Mouse (Mus musculus): ENCODE results near the gene Mfsd11. TPM values are rescaled to one million over a fixed set of nuclear protein-coding genes. Genes with fewer than 3 reads are reported as not detected.

Gene Mfsd11
- polyA plus RNA-seq, 1 experiment from 2014 or later = 51.5 TPM

DNA sequence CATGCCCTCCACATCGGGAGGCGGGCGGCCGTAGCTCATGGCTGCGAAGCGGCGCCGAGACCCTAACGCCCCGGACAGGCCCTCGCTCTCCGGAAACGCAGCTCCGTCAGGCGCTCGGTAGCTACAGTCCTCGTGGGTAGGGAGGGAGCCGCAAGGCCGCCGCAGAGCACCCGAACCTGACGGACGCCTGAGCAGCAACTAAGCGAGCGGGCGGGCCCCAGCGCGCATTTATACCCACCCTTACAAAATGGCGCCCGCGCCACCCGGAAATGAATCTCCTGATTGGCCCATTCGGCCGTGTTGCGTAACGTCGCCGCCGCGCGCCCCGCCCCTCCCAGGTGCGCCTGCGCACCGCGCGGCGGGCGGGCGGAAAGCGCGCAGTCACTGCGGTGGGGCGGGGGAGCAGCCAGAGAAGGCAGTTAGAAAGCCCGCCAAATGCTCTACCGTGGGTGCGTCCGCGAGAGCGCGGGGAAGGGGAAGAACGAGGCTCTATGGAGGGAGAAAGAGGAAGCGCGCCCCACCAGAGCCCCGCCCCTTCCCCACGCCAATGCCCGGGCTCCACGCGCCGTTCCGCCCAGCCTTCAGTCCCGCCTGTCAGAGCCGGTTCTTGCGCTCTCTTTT is 761 bp downstream of the Mfsd11 start, which contains the start of gene Srsf2:
Gene Srsf2, minus strand, starts transcription at position 204 of the 621 bp plus-strand sequence.
- ATAC-seq (replicated peaks) = peak; percentile 93
- under 1% methylated on average over 68 of the region's 74 CpGs for WGBS
- Histone ChIP-seq H3K36me3 (replicated peaks) (peaks cover 14% of the 10 kb centered on the region; the same call in 1 of the 2 replicates), H3K9ac (peak within 1 kb of the TSS; percentile 76), H3K4me2 (peak within 1 kb of the TSS; percentile 87), H3K4me3 (peak within 1 kb of the TSS; percentile 71), H3K9me3 (no peaks in the 10 kb centered on the region), H3K4me1 (peaks cover 39% of the 10 kb centered on the region), H3K27me3 (replicated peaks) (no peaks in the 10 kb centered on the region), H3K27ac (peak within 1 kb of the TSS; percentile 97)

DNA sequence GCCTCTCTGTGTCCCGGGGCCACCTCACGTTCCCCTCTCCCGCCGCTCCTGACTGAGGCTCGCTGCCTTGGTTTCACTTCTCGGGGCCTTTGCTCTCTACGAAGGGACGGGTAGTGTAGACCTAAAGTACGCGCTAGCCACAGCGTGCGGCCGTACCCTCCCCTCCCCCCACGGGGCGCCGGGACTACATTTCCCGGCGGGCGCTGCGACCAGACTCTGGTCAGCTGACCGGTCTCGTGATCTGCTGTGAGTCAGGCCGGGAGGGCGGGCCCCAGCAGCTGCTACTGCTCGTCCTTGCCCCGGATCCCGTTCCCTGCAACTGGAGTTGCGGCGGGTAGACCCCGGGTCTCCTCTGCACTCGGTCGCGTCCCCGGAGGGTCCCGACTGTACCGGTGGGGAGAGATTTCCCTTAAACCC is 1.3 kb downstream of the Mfsd11 start:
- Histone ChIP-seq H3K9ac (peak overlapping the region; percentile 69), H3K27ac (peak overlapping the region; percentile 97), H3K4me1 (peaks cover 38% of the 10 kb centered on the region), H3K4me2 (peak overlapping the region; percentile 87), H3K9me3 (no peaks in the 10 kb centered on the region), H3K36me3 (replicated peaks) (peaks cover 9% of the 10 kb centered on the region; the same call in 1 of the 2 replicates), H3K4me3 (peak overlapping the region; percentile 71), H3K27me3 (replicated peaks) (no peaks in the 10 kb centered on the region)
- ATAC-seq (replicated peaks) = peak; percentile 93
- WGBS = under 1% methylated on average over 36 of the region's 36 CpGs

DNA sequence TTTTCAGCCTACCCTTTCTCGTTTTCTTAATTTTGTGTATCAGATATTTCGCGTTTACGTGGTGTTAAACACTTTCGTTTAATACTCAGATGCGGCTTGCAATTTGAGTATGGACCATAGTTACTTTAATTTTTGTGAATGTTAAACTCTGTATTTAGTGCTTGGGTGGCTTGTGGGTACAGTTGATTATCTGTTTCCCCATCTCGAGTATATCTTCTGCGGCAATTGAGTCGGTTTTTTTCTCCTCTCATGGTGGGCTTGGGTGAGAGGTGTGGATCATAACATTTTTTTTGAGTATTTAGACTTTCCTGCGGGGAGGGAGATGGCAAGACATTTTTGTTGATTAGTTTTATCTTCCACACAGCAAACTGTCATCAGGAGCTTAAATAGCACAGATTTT is 2.0 kb downstream of the Mfsd11 start:
- whole genome bisulfite sequencing = 50% methylated on average over 10 of the region's 10 CpGs
- H3K4me2 ChIP-seq = peak overlapping the region; percentile 87
- no peaks in the 10 kb centered on the region for H3K9me3 ChIP-seq
- H3K4me1 ChIP-seq = peaks cover 36% of the 10 kb centered on the region
- ATAC-seq (replicated peaks) = no peak
- no peaks in the 10 kb centered on the region for H3K27me3 ChIP-seq (replicated peaks)
- H3K36me3 ChIP-seq (replicated peaks) = peaks cover 10% of the 10 kb centered on the region; the same call in 1 of the 2 replicates
- H3K27ac ChIP-seq = peak overlapping the region; percentile 97; the same call in 1 of the 2 replicates
- H3K9ac ChIP-seq = peak overlapping the region; percentile 69
- peak overlapping the region; percentile 71 for H3K4me3 ChIP-seq

DNA sequence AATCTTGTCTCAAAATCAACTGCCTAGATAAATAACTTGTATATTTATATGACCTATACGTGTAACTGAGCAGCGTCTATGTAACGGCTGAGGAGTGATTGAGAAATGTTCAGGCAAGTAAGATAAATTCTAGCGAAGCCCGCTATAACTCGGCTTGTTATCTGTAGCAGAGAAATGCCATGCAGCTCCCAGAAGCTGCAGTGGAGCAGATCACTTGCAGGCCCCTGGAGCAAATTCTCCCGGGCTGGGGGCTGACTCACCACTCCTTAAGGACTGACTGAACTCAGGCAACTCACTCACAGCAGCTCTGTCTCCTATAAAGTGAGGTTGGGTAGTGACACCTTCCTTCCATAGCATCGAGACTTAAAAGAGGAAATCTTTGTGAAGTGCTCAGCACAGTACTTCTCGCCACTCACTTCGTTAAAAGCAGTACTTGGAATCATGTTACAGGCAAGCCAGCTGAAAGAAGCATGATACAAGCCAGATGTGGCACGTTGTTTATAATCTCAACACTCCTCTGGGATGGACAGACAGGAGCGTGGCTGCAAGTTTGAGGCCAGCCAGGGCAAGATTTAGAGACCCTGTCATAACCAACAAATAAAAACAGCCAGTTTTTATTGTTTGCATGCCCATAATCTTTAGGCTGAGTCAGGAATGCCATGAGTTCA is 5.1 kb downstream of the Mfsd11 start:
- peaks cover 16% of the 10 kb centered on the region for H3K4me1 ChIP-seq
- H3K27me3 ChIP-seq (replicated peaks) = no peaks in the 10 kb centered on the region
- H3K4me2 ChIP-seq = no peak overlapping the region
- H3K9me3 ChIP-seq = no peaks in the 10 kb centered on the region
- H3K4me3 ChIP-seq = no peak overlapping the region
- no peak overlapping the region for H3K9ac ChIP-seq
- no peak for ATAC-seq (replicated peaks)
- peaks cover 21% of the 10 kb centered on the region for H3K36me3 ChIP-seq (replicated peaks)
- 87% methylated on average over 12 of the region's 12 CpGs for WGBS
- H3K27ac ChIP-seq = no peak overlapping the region

DNA sequence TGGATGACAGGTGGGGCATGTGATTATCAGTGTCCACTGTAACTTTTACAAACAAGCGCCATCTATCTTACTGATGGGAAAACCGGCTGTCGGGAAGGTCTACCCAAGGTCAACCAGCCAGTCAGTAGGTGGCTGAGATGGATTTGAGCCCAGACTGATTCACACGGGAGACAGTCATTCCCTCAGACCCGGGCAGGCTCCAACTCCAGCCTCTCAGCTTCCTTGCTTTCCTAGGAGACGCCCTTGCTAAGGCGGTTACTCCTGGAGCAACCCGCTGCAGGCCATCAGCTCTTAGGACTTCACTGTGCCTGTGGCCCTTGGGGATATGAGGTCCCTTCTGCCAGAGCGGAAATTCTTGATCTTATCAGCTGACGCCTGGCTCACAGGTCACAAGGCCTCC is 12.2 kb downstream of the Mfsd11 start:
- 82% methylated on average over 10 of the region's 10 CpGs for WGBS
- no peaks in the 10 kb centered on the region for H3K9me3 ChIP-seq
- no peak overlapping the region for H3K9ac ChIP-seq
- ATAC-seq (replicated peaks) = no peak
- H3K4me1 ChIP-seq = no peaks in the 10 kb centered on the region
- H3K4me2 ChIP-seq = no peak overlapping the region
- peaks cover 31% of the 10 kb centered on the region for H3K36me3 ChIP-seq (replicated peaks)
- H3K27me3 ChIP-seq (replicated peaks) = no peaks in the 10 kb centered on the region
- no peak overlapping the region for H3K27ac ChIP-seq
- H3K4me3 ChIP-seq = no peak overlapping the region

DNA sequence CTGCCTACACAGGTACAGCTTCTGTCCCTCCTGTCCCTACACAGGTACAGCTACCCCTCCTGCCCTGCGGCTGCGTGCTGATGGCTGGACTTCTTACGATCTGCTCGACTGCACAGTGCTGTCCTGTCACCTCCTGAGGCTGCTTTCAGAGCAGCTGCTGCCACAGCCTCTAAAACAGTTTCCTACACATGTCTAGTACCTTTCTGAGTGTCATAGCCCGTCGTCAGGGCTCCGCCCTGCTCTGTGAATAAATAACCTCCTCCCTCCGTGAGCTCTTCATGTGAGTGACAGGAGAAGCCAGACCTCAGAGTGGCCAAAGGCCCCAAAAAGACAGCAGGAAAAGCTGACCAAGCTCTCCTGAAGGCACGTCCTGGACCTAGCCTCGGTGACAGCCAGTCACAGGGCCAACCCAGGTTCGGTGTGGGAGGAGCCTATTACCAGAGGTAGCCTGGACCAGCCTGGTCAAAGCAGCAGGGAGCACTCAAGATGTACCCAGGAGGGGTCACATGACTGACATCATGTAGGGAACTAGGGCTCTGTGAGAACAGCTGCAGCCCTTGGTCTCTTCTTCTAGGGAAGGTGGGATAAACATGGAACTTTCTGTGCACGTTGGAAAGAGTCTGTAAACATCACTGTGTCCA is 13.8 kb downstream of the Mfsd11 start:
- ATAC-seq (replicated peaks) = no peak
- H3K9ac ChIP-seq = no peak overlapping the region
- H3K27ac ChIP-seq = no peak overlapping the region
- H3K4me3 ChIP-seq = no peak overlapping the region
- H3K36me3 ChIP-seq (replicated peaks) = peaks cover 27% of the 10 kb centered on the region
- no peaks in the 10 kb centered on the region for H3K27me3 ChIP-seq (replicated peaks)
- WGBS = 81% methylated on average over 12 of the region's 12 CpGs
- no peaks in the 10 kb centered on the region for H3K9me3 ChIP-seq
- no peaks in the 10 kb centered on the region for H3K4me1 ChIP-seq
- H3K4me2 ChIP-seq = no peak overlapping the region

DNA sequence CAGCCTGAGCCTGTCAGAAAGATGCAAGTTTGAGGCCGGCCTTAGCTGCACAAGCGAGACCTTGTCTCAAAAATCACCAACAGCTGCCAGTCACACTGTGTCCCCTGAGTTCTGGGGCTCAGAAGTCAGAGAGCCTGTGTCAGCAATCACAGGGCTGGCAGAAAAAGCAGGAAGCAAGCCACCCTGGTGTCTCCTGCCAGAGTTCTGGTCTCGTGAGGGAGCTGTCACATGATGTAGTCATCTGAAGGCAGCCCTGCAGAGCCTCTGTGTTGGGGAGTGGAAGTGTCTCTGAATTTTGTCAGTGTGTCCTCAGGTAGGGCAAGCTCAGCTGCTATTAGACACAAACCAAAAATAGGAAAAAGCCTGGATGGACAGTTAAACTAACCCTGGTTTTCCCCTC is 15.9 kb downstream of the Mfsd11 start:
- Histone ChIP-seq H3K9me3 (no peaks in the 10 kb centered on the region), H3K4me1 (no peaks in the 10 kb centered on the region), H3K4me3 (no peak overlapping the region), H3K9ac (no peak overlapping the region), H3K27me3 (replicated peaks) (no peaks in the 10 kb centered on the region), H3K27ac (no peak overlapping the region), H3K4me2 (no peak overlapping the region), H3K36me3 (replicated peaks) (peaks cover 11% of the 10 kb centered on the region)
- ATAC-seq (replicated peaks) = no peak
- 81% methylated on average over 3 of the region's 3 CpGs for WGBS

DNA sequence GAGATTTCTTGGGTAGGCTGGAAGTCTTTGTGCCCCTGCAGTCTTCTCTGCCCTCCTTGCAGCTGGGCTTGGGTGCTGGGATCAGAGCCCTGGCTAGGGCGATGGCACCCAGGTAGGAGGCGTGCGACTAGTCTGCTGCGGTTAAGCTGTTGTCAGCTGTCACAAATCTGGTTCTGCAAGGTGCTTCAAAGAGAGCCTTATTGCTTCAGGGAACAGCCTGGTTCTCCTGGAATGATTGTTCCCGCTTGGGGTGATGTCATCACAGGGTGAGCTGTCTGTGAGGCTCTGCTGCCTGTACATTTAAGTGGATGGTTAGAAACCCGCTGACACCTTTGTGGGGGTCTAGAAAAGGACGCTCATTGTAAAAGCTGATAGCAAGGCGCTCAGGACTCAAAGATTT is 17.0 kb downstream of the Mfsd11 start:
- no peak for ATAC-seq (replicated peaks)
- H3K9ac ChIP-seq = no peak overlapping the region
- H3K4me1 ChIP-seq = no peaks in the 10 kb centered on the region
- no peak overlapping the region for H3K4me2 ChIP-seq
- H3K36me3 ChIP-seq (replicated peaks) = peaks cover 18% of the 10 kb centered on the region
- no peaks in the 10 kb centered on the region for H3K9me3 ChIP-seq
- no peak overlapping the region for H3K4me3 ChIP-seq
- no peak overlapping the region for H3K27ac ChIP-seq
- H3K27me3 ChIP-seq (replicated peaks) = no peaks in the 10 kb centered on the region
- 93% methylated on average over 8 of the region's 8 CpGs for WGBS

DNA sequence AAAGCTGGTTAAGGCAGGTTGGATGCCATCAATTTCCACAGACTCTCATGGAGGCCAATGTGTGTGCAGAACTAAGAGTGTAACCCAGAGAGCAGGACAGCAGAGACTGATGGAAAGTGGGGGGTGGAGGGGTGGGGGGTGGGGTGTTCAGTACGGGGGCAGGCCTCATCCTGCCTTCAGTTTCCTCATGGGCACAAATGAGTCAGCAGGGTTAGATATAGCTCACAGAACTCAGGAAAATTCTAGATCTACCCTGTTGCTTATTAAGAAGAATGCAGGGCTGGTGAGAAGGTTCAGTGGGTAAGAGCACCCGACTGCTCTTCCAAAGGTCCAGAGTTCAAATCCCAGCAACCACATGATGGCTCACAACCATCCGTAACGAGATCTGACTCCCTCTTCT is 17.4 kb downstream of the Mfsd11 start:
- no peaks in the 10 kb centered on the region for H3K27me3 ChIP-seq (replicated peaks)
- ATAC-seq (replicated peaks) = no peak
- H3K4me2 ChIP-seq = no peak overlapping the region
- no peak overlapping the region for H3K27ac ChIP-seq
- no peaks in the 10 kb centered on the region for H3K4me1 ChIP-seq
- no peaks in the 10 kb centered on the region for H3K9me3 ChIP-seq
- 93% methylated on average over 4 of the region's 4 CpGs for WGBS
- H3K4me3 ChIP-seq = no peak overlapping the region
- no peak overlapping the region for H3K9ac ChIP-seq
- H3K36me3 ChIP-seq (replicated peaks) = peaks cover 15% of the 10 kb centered on the region

DNA sequence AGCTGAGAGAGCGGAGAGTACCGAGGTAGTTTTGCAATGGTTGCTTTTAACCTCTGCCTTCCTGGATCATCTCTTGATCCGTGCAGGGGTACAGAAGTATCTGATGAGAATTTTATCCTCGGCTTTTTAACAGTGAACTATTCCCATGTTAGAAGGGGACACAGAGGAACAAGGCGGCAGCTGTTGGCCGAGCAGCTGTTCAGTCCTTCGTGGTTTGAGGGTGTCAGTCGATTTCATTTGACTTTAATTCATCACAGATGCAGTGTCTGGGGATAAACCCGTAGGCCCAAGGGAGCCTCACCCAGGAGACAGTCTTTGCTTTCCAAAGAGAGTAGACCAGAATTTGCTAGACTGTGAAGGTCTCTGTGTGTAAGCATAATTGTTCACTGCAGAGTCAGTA is 19.3 kb downstream of the Mfsd11 start:
- Histone ChIP-seq H3K36me3 (replicated peaks) (peaks cover 7% of the 10 kb centered on the region; the same call in 1 of the 2 replicates), H3K4me1 (no peaks in the 10 kb centered on the region), H3K9ac (no peak overlapping the region), H3K27me3 (replicated peaks) (no peaks in the 10 kb centered on the region), H3K27ac (no peak overlapping the region), H3K9me3 (no peaks in the 10 kb centered on the region), H3K4me2 (no peak overlapping the region), H3K4me3 (no peak overlapping the region)
- 94% methylated on average over 9 of the region's 9 CpGs for WGBS
- no peak for ATAC-seq (replicated peaks)

DNA sequence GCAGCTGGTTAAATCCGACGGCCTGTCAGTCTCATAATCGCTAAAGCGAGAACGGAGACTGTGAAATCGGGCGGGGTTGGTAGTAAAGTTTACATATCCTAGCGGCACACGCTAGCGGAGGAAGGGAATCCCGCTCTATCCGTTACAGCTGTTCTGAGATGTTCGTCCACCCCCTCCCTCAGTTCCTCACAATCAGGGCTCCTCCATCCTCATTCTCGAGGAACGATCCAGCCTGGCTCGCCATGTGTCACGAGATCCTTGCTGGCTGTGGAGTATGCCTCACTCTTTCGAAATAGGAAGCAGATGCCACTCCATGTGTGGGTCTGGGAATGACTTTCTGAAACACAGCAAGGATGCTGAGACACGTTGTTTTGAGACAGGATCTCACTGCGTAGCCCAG is 21.7 kb downstream of the Mfsd11 start:
- Histone ChIP-seq H3K4me2 (no peak overlapping the region), H3K4me1 (no peaks in the 10 kb centered on the region), H3K27me3 (replicated peaks) (no peaks in the 10 kb centered on the region), H3K9ac (no peak overlapping the region), H3K4me3 (no peak overlapping the region), H3K36me3 (replicated peaks) (peaks cover 7% of the 10 kb centered on the region; the same call in 1 of the 2 replicates), H3K9me3 (no peaks in the 10 kb centered on the region), H3K27ac (no peak overlapping the region)
- no peak for ATAC-seq (replicated peaks)
- WGBS = 92% methylated on average over 20 of the region's 20 CpGs

DNA sequence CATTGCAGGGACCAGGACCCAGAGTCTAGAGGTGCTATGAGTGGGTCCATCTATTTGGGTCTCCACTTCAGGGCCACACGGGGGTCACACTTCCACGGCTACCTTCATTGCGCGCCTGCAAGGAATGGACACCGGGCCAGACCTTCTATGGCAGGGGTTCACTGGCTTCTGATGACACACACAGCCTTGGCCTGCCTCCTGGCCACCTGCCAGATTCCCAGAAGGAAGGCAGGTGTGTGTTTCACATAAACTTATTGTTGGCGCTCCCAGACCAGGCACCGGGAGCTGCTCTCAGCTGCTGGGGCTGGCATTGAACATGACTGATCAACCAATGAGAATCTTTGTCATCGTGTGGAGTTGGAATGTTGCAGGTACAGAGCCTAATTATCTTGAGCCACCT is 26.2 kb downstream of the Mfsd11 start:
- Histone ChIP-seq H3K4me3 (no peak overlapping the region), H3K4me1 (no peaks in the 10 kb centered on the region), H3K27me3 (replicated peaks) (no peaks in the 10 kb centered on the region), H3K36me3 (replicated peaks) (peaks cover 3% of the 10 kb centered on the region; the same call in 1 of the 2 replicates), H3K9me3 (no peaks in the 10 kb centered on the region), H3K27ac (no peak overlapping the region), H3K9ac (no peak overlapping the region), H3K4me2 (no peak overlapping the region)
- ATAC-seq (replicated peaks) = no peak
- WGBS = 92% methylated on average over 8 of the region's 8 CpGs

Measured in midbrain, embryonic 15.5 days (tissue).